Mouse (Mus musculus): Measurements from ENCODE around the gene Gad2. TPM values are rescaled to one million over a fixed set of nuclear protein-coding genes. Genes with fewer than 3 reads are reported as not detected.

Gene Gad2
- total and polyA plus RNA-seq, 3 experiments, result 0.01 to 0.04 TPM; not detected in 1

DNA sequence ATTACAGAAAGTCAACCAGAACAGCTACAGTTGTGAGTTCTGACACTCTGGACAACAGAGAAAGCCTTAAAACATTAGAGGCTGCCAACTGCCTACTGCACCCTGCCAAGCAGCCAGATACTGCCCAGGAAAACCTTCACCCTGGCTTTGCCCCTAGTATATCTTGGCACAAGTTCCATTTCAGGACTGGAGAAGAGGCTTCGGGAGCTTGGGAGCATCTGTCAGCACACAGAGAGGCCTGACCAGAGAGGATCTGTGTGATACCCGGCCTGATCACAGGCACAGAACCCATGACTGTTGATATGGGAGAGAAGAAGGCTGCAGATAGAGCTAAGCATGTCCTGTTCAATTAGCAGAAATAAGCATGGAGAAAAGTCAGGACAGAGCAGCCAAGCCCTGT is 48.4 kb downstream of the Gad2 start:
- TF ChIP-seq ZMIZ1 (IDR thresholded peaks at IDR 0.05; ENCODE audit: low read depth, low read length) (no peak), GABPA (IDR thresholded peaks at IDR 0.05; ENCODE audit: low read depth, low read length) (no peak), MEF2A (IDR thresholded peaks at IDR 0.05; ENCODE audit: extremely low read depth, insufficient replicate concordance, low read depth, low read length, poor library complexity, severe bottlenecking) (no peak), MAX (IDR thresholded peaks at IDR 0.05; ENCODE audit: low read length) (no peak), MXI1 (IDR thresholded peaks at IDR 0.05; ENCODE audit: low read depth, low read length) (no peak), EP300 (IDR thresholded peaks at IDR 0.05; ENCODE audit: low read depth in 1 of 2, low read length in 2 of 2) (no peak), HCFC1 (IDR thresholded peaks at IDR 0.05; ENCODE audit: low read depth, low read length) (no peak), E2F4 (IDR thresholded peaks at IDR 0.05; ENCODE audit: borderline replicate concordance, low read depth, low read length) (no peak), MAZ (IDR thresholded peaks at IDR 0.05; ENCODE audit: low read depth, low read length) (no peak), CHD2 (IDR thresholded peaks at IDR 0.05; ENCODE audit: low read length) (no peak), ZKSCAN1 (IDR thresholded peaks at IDR 0.05; ENCODE audit: low read depth, low read length) (no peak), POLR2A (IDR thresholded peaks at IDR 0.05; ENCODE audit: control insufficient read depth in 1 of 2, insufficient read depth in 1 of 2, low read depth in 1 of 2, low read length in 2 of 2, poor library complexity in 1 of 2) (no peak), POLR2AphosphoS5 (IDR thresholded peaks at IDR 0.05; ENCODE audit: borderline replicate concordance, low read depth, low read length) (no peak), MAFK (IDR thresholded peaks at IDR 0.05; ENCODE audit: borderline replicate concordance, low read depth, low read length) (no peak), JUND (IDR thresholded peaks at IDR 0.05; ENCODE audit: low read depth, low read length) (no peak), NRF1 (IDR thresholded peaks at IDR 0.05; ENCODE audit: insufficient read depth, low read depth, low read length, poor library complexity, severe bottlenecking) (no peak)
- H3K27ac ChIP-seq (ENCODE audit: control insufficient read depth, low read depth, low read length), result no peak overlapping the region
- no peak overlapping the region for H3K9ac ChIP-seq (ENCODE audit: control insufficient read depth, low read depth, low read length, poor library complexity, severe bottlenecking)
- H3K79me2 ChIP-seq (ENCODE audit: control insufficient read depth, insufficient read depth, low read length, poor library complexity), result no peaks in the 10 kb centered on the region
- DNase-seq (ENCODE audit: low read depth, low spot score), result no peak
- no peaks in the 10 kb centered on the region for H3K4me1 ChIP-seq (ENCODE audit: control insufficient read depth in 1 of 2, insufficient read depth in 2 of 2, low read length in 2 of 2)
- H3K4me3 ChIP-seq (ENCODE audit: control insufficient read depth in 1 of 2, insufficient read depth in 1 of 2, low read depth in 2 of 2, low read length in 2 of 2), result no peak overlapping the region
- H3K9me3 ChIP-seq (replicated peaks; ENCODE audit: insufficient read depth, low read length), result no peaks in the 10 kb centered on the region
- peaks cover 0 to 1% of the 10 kb centered on the region in 2 experiments; a peak in 1 of 4 replicates for H3K27me3 ChIP-seq (ENCODE audit: control insufficient read depth in 1 of 2, insufficient read depth in 2 of 2, low read length in 2 of 2)
- no peaks in the 10 kb centered on the region for H3K36me3 ChIP-seq (ENCODE audit: control insufficient read depth in 1 of 2, insufficient read depth in 2 of 2, low read length in 2 of 2)

GRCm38 (mm10) chr2:22671348-22671747 is 49.3 kb downstream of the Gad2 start:
- Histone ChIP-seq H3K79me2 (ENCODE audit: control insufficient read depth, insufficient read depth, low read length, poor library complexity) (no peaks in the 10 kb centered on the region), H3K36me3 (ENCODE audit: control insufficient read depth in 1 of 2, insufficient read depth in 2 of 2, low read length in 2 of 2) (no peaks in the 10 kb centered on the region), H3K27me3 (ENCODE audit: control insufficient read depth in 1 of 2, insufficient read depth in 2 of 2, low read length in 2 of 2) (peaks cover 0 to 1% of the 10 kb centered on the region in 2 experiments; a peak in 1 of 4 replicates), H3K9me3 (replicated peaks; ENCODE audit: insufficient read depth, low read length) (no peaks in the 10 kb centered on the region), H3K27ac (ENCODE audit: control insufficient read depth, low read depth, low read length) (no peak overlapping the region), H3K4me1 (ENCODE audit: control insufficient read depth in 1 of 2, insufficient read depth in 2 of 2, low read length in 2 of 2) (no peaks in the 10 kb centered on the region), H3K9ac (ENCODE audit: control insufficient read depth, low read depth, low read length, poor library complexity, severe bottlenecking) (no peak overlapping the region), H3K4me3 (ENCODE audit: control insufficient read depth in 1 of 2, insufficient read depth in 1 of 2, low read depth in 2 of 2, low read length in 2 of 2) (no peak overlapping the region)
- TF ChIP-seq USF2 (IDR thresholded peaks at IDR 0.05; ENCODE audit: borderline replicate concordance in 1 of 2, insufficient read depth in 1 of 2, low read depth in 1 of 2, low read length in 2 of 2), result no peak
- no peak for DNase-seq (ENCODE audit: low read depth, low spot score)
